Mouse (Mus musculus): ENCODE measurements around the gene P2ry10b.

DNA sequence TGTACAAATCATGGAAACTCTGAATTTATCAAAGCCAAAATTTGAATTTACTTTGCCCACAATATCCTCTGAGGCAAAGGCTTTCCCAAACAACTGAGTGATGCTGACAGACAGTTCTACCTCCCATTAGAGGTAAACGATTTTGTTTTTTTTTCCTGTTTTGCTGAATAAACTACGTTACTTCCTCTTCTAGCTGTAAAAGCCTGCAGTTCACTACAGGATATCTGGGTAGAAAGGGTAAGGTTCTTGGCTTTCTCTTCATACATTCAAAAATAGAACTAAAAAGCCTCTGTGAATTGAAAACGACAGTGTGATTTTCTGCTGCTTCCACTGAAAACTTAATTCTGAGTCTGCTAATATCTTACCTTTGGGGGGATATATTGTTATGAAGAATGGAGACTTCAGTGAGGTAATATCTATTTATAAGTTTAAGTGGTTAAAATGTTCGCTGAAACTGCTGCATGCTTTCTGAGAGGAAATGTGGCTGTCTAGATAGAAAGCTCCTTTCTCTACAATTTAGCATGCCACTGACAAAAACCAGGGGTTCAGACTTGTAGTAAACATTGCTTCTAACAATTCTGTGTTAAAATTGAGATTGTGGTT is 765 bp downstream of the P2ry10b start:
- TF ChIP-seq CTCF (IDR thresholded peaks at IDR 0.05; ENCODE audit: control insufficient read depth, insufficient read depth, insufficient read length) (no peak), MAX (IDR thresholded peaks at IDR 0.05) (no peak), USF1 (IDR thresholded peaks at IDR 0.05; ENCODE audit: low read depth) (no peak), CEBPB (IDR thresholded peaks at IDR 0.05; ENCODE audit: low read depth) (no peak)
